Mouse (Mus musculus) neural tube, embryonic 15.5 days (tissue): ENCODE results near the gene S100a11. TPM values are rescaled to one million over a fixed set of nuclear protein-coding genes. Genes with fewer than 3 reads are reported as not detected.
"Not testable (repeated sequence)": the region's sequence is repeated elsewhere in the genome, so short reads cannot be mapped to it uniquely, and the experiment has no call there.

Source experiments
- ATAC-seq: fragments of 200-750 bp; cut with Nextera tagmentation; 2 replicates; pipeline ENCODE4 v1.8.0; 2017; ENCODE audit warnings: mild to moderate bottlenecking, moderate TSS enrichment, moderate library complexity; ENCODE audit not compliant: low FRiP score
- H3K27ac ChIP-seq: fragments of 300-500 bp; sonication (generic); replicated peaks from 2 replicates; pipeline ENCODE4 v1.5.1; 2015; ENCODE audit warnings: mild to moderate bottlenecking, inconsistent platforms
- H3K27me3 ChIP-seq: fragments of 300-500 bp; sonication (generic); replicated peaks from 2 replicates; pipeline ENCODE4 v1.6.1; 2015; ENCODE audit warnings: inconsistent platforms
- H3K36me3 ChIP-seq: fragments of 300-500 bp; sonication (generic); 2 replicates; pipeline ENCODE4 v1.6.1; 2015; ENCODE audit warnings: inconsistent platforms
- H3K4me1 ChIP-seq: fragments of 300-500 bp; sonication (generic); 2 replicates; pipeline ENCODE4 v1.6.1; 2015; ENCODE audit warnings: inconsistent platforms
- H3K4me2 ChIP-seq: fragments of 300-500 bp; sonication (generic); 2 replicates; pipeline ENCODE4 v1.6.1; 2015; ENCODE audit warnings: inconsistent platforms, mild to moderate bottlenecking, moderate library complexity
- H3K4me3 ChIP-seq: fragments of 300-500 bp; sonication (generic); replicated peaks from 2 replicates; pipeline ENCODE4 v1.5.1; 2015; ENCODE audit warnings: mild to moderate bottlenecking, inconsistent platforms
- H3K9ac ChIP-seq: fragments of 300-500 bp; sonication (generic); replicated peaks from 2 replicates; pipeline ENCODE4 v1.6.1; 2015; ENCODE audit warnings: mild to moderate bottlenecking, inconsistent platforms
- H3K9me3 ChIP-seq: fragments of 300-500 bp; sonication (generic); replicated peaks from 2 replicates; pipeline ENCODE4 v1.6.1; 2016; ENCODE audit warnings: inconsistent platforms
- WGBS: fragments of 180-500 bp; shearing (Covaris S2); methylation state at CpG from one replicate; pipeline ENCODE4 v1.1.7; 2015; ENCODE audit warnings: mixed read lengths; 5-methylcytosine and 5-hydroxymethylcytosine counted together
- polyA plus RNA-seq: library from polyadenylated mRNA; unstranded; fragments of >200 nt; fragmentation: Nextera tagmentation; extraction: Ambion mirVana; gene quantifications from 2 replicates; pipeline ENCODE4 v1.2.1, GENCODE M21; 2015

The S100a11 gene
- polyA plus RNA-seq, 1 experiment from 2014 or later = 235 TPM

GRCm38 (mm10) chr3:93527300-93527699, 7.0 kb downstream of the S100a11 start:
- H3K4me3 ChIP-seq = no peak overlapping the region
- no peaks in the 10 kb centered on the region for H3K9me3 ChIP-seq
- H3K4me1 ChIP-seq = no peaks in the 10 kb centered on the region
- no peak overlapping the region for H3K9ac ChIP-seq
- no peaks in the 10 kb centered on the region for H3K27me3 ChIP-seq
- ATAC-seq = no peak
- no peaks in the 10 kb centered on the region for H3K36me3 ChIP-seq
- WGBS = 97% methylated on average over 3 of the region's 3 CpGs
- no peak overlapping the region for H3K4me2 ChIP-seq
- H3K27ac ChIP-seq = no peak overlapping the region

- Histone ChIP-seq H3K4me1 (no peaks in the 10 kb centered on the region), H3K36me3 (no peaks in the 10 kb centered on the region), H3K4me3 (no peak overlapping the region), H3K27ac (no peak overlapping the region), H3K4me2 (no peak overlapping the region), H3K27me3 (no peaks in the 10 kb centered on the region), H3K9ac (no peak overlapping the region), H3K9me3 (no peaks in the 10 kb centered on the region)
- WGBS = 81% methylated on average over 5 of the region's 5 CpGs
- ATAC-seq = no peak
These were observed 8.5 kb downstream of the S100a11 start for GRCm38 (mm10) chr3:93528807-93529206.

GRCm38 (mm10) chr3:93537068-93537576, 16.8 kb downstream of the S100a11 start:
- 67% methylated on average over 2 of the region's 2 CpGs for WGBS

GRCm38 (mm10) chr3:93538486-93538885, 18.2 kb downstream of the S100a11 start:
- Histone ChIP-seq H3K9ac (no peak overlapping the region), H3K9me3 (no peaks in the 10 kb centered on the region), H3K27me3 (no peaks in the 10 kb centered on the region), H3K4me1 (no peaks in the 10 kb centered on the region), H3K27ac (no peak overlapping the region), H3K36me3 (no peaks in the 10 kb centered on the region), H3K4me3 (no peak overlapping the region), H3K4me2 (no peak overlapping the region)
- 84% methylated on average over 2 of the region's 2 CpGs for WGBS
- no peak for ATAC-seq

More at GRCm38 (mm10) chr3:93537068-93537576, 16.8 kb downstream of the S100a11 start:
- Histone ChIP-seq H3K27ac (no peak overlapping the region), H3K36me3 (no peaks in the 10 kb centered on the region), H3K9me3 (no peaks in the 10 kb centered on the region), H3K4me1 (no peaks in the 10 kb centered on the region), H3K27me3 (no peaks in the 10 kb centered on the region), H3K9ac (no peak overlapping the region), H3K4me2 (no peak overlapping the region), H3K4me3 (no peak overlapping the region)
- no peak for ATAC-seq

- Histone ChIP-seq H3K4me3 (no peak overlapping the region), H3K27ac (no peak overlapping the region), H3K9me3 (no peaks in the 10 kb centered on the region), H3K27me3 (no peaks in the 10 kb centered on the region), H3K9ac (no peak overlapping the region), H3K4me2 (no peak overlapping the region), H3K4me1 (no peaks in the 10 kb centered on the region), H3K36me3 (no peaks in the 10 kb centered on the region)
- 81% methylated on average over 2 of the region's 2 CpGs for WGBS
- no peak for ATAC-seq
These were observed 21.2 kb downstream of the S100a11 start for GRCm38 (mm10) chr3:93541501-93541900.

- 84% methylated on average over 6 of the region's 6 CpGs for WGBS
- not testable (repeated sequence) for H3K27me3 ChIP-seq, H3K4me3 ChIP-seq, H3K9me3 ChIP-seq, ATAC-seq, H3K36me3 ChIP-seq, H3K27ac ChIP-seq, H3K4me1 ChIP-seq, H3K4me2 ChIP-seq, H3K9ac ChIP-seq
These were observed 23.9 kb downstream of the S100a11 start for GRCm38 (mm10) chr3:93544170-93544569.

- no peak overlapping the region for H3K4me3 ChIP-seq
- H3K36me3 ChIP-seq = no peaks in the 10 kb centered on the region
- no peaks in the 10 kb centered on the region for H3K27me3 ChIP-seq
- H3K4me1 ChIP-seq = no peaks in the 10 kb centered on the region
- peak; percentile 38; the same call in 1 of the 2 replicates for ATAC-seq
- no peak overlapping the region for H3K4me2 ChIP-seq
- 34% methylated on average over 7 of the region's 7 CpGs for WGBS
- no peak overlapping the region for H3K9ac ChIP-seq
- no peaks in the 10 kb centered on the region for H3K9me3 ChIP-seq
- H3K27ac ChIP-seq = no peak overlapping the region
These were observed 26.9 kb downstream of the S100a11 start for GRCm38 (mm10) chr3:93547099-93547648.

GRCm38 (mm10) chr3:93547749-93548540, 27.7 kb downstream of the S100a11 start:
- Histone ChIP-seq H3K9ac (no peak overlapping the region), H3K4me1 (no peaks in the 10 kb centered on the region), H3K27me3 (no peaks in the 10 kb centered on the region), H3K27ac (no peak overlapping the region), H3K4me3 (no peak overlapping the region), H3K9me3 (no peaks in the 10 kb centered on the region), H3K4me2 (no peak overlapping the region), H3K36me3 (no peaks in the 10 kb centered on the region)
- ATAC-seq = no peak
- WGBS = 80% methylated on average over 20 of the region's 20 CpGs

GRCm38 (mm10) chr3:93548541-93549266, 28.4 kb downstream of the S100a11 start:
- no peaks in the 10 kb centered on the region for H3K36me3 ChIP-seq
- no peak for ATAC-seq
- WGBS = 64% methylated on average over 5 of the region's 6 CpGs

GRCm38 (mm10) chr3:93549986-93550385, 29.7 kb downstream of the S100a11 start:
- H3K4me1 ChIP-seq = peaks cover 6% of the 10 kb centered on the region
- no peaks in the 10 kb centered on the region for H3K9me3 ChIP-seq
- H3K9ac ChIP-seq = no peak overlapping the region
- no peak for ATAC-seq
- H3K27me3 ChIP-seq = peaks cover 13% of the 10 kb centered on the region
- no peak overlapping the region for H3K4me2 ChIP-seq
- no peak overlapping the region for H3K4me3 ChIP-seq
- no peaks in the 10 kb centered on the region for H3K36me3 ChIP-seq
- H3K27ac ChIP-seq = no peak overlapping the region
- WGBS = 89% methylated on average over 4 of the region's 4 CpGs

More at GRCm38 (mm10) chr3:93548541-93549266, 28.4 kb downstream of the S100a11 start:
- Histone ChIP-seq H3K4me1 (no peaks in the 10 kb centered on the region), H3K4me3 (no peak overlapping the region), H3K9me3 (no peaks in the 10 kb centered on the region), H3K27me3 (peaks cover 5% of the 10 kb centered on the region; the same call in 1 of the 2 replicates), H3K9ac (no peak overlapping the region), H3K27ac (no peak overlapping the region), H3K4me2 (no peak overlapping the region)

- H3K4me3 ChIP-seq = no peak overlapping the region
- H3K36me3 ChIP-seq = no peaks in the 10 kb centered on the region
- WGBS = 81% methylated on average over 5 of the region's 5 CpGs
- ATAC-seq = no peak
- H3K27me3 ChIP-seq = peaks cover 13% of the 10 kb centered on the region
- no peak overlapping the region for H3K27ac ChIP-seq
- no peaks in the 10 kb centered on the region for H3K9me3 ChIP-seq
- no peak overlapping the region for H3K4me2 ChIP-seq
- H3K4me1 ChIP-seq = peaks cover 13% of the 10 kb centered on the region
- H3K9ac ChIP-seq = no peak overlapping the region
These were observed 31.9 kb downstream of the S100a11 start for GRCm38 (mm10) chr3:93551950-93552901.
